Mouse (Mus musculus): ENCODE data around the gene Gphn.

Gphn gene

GRCm38 (mm10) chr12:78717783-78718182 is 491.6 kb downstream of the Gphn start:
- DNase-seq (ENCODE audit: low spot score) = no peak

- DNase-seq (ENCODE audit: low spot score) = no peak
These were observed 501.5 kb downstream of the Gphn start for GRCm38 (mm10) chr12:78727723-78728122.
